In the genomic region with DNA sequence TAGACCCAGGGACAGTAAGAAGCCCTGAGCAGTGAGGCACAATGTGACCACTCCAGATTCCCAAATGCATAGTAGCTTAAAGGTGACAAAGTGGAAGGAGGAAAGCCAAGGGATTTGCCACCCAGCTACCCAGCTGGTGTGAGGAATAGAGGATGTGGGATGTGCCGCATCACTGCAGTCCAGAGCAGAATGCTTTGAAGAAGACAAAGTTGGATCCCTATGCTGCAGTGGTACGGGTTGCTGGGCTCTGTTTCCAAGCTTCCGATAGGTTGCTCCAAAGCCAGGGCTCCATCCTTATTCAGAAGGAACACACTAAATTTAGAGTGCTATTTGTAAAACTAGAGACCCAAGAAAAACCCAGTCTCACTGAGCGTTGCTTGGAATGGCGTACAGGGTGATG, we compare ENCODE assay signal across 18 mouse cellular contexts.
"Had no signal": no experiment of that assay in that cellular context is flagged by ENCODE, and none has a peak within 500 bp of the region (broad histone marks: within the 10 kb centered on the region; RNA-seq: fewer than 3 reads in every experiment).

No protein-coding gene starts in this region.

- H3K4me2 ChIP-seq: lung, embryonic 15.5 days; midbrain, embryonic 11.5 days; midbrain, embryonic 13.5 days; midbrain, embryonic 15.5 days; neural tube, embryonic 12.5 days; stomach, embryonic 15.5 days had no signal

- H3K9me3 ChIP-seq: lung, embryonic 15.5 days; megakaryocyte, embryonic 14.5 days; midbrain, embryonic 13.5 days; midbrain, embryonic 15.5 days; neural tube, embryonic 12.5 days; stomach, embryonic 15.5 days had no signal

- ATAC-seq: liver, postnatal 0 days; lung, postnatal 0 days; midbrain, embryonic 13.5 days; midbrain, embryonic 15.5 days had no signal

- H3K4me1 ChIP-seq: lung, embryonic 15.5 days; megakaryocyte, embryonic 14.5 days; midbrain, embryonic 13.5 days; midbrain, embryonic 15.5 days; neural tube, embryonic 12.5 days; stomach, embryonic 15.5 days had no signal

- DNase-seq: liver, postnatal 0 days; lung, adult 2 months; lung, postnatal 14 days; lung, postnatal 36 days; right cerebral cortex, postnatal 14 days; thymus, adult 18-20 months; thymus, postnatal 25 days; thymus, postnatal 4 days had no signal

- H3K4me3 ChIP-seq: lung, embryonic 15.5 days; megakaryocyte, embryonic 14.5 days; midbrain, embryonic 13.5 days; midbrain, embryonic 15.5 days; neural tube, embryonic 12.5 days; stomach, embryonic 15.5 days had no signal

- H3K9ac ChIP-seq: liver, postnatal 0 days; lung, embryonic 15.5 days; midbrain, embryonic 13.5 days; midbrain, embryonic 15.5 days; neural tube, embryonic 12.5 days; stomach, embryonic 15.5 days had no signal

- H3K27ac ChIP-seq: lung, embryonic 15.5 days; macrophage; midbrain, embryonic 13.5 days; midbrain, embryonic 15.5 days; neural tube, embryonic 12.5 days; stomach, embryonic 15.5 days; stomach, postnatal 0 days had no signal

- H3K36me3 ChIP-seq: lung, embryonic 15.5 days; neural tube, embryonic 12.5 days; stomach, embryonic 15.5 days had no signal

- H3K27me3 ChIP-seq: lung, embryonic 15.5 days; megakaryocyte, embryonic 14.5 days; midbrain, embryonic 13.5 days; midbrain, embryonic 15.5 days; neural tube, embryonic 12.5 days; stomach, embryonic 15.5 days had no signal
